Mouse (Mus musculus) heart, adult 2 months (tissue): ENCODE data around the gene Secisbp2l.

Experiments
- CTCF ChIP-seq: fragments of 200-600 bp; IDR thresholded peaks from 2 replicates; pipeline ENCODE4 v1.8.1; 2022; ENCODE audit warnings: antibody characterized with exemption, mild to moderate bottlenecking, moderate library complexity
- EP300 ChIP-seq: fragments of 200-500 bp; IDR thresholded peaks from 2 replicates; pipeline ENCODE4 v1.6.1; 2011; ENCODE audit warnings: low read depth, low read length, control low read depth; ENCODE audit not compliant: insufficient read depth
- POLR2A ChIP-seq: fragments of 200-500 bp; IDR thresholded peaks from 2 replicates; pipeline ENCODE4 v1.6.1; 2011; ENCODE audit warnings: mild to moderate bottlenecking, low read depth, low read length, control low read depth; ENCODE audit not compliant: insufficient read depth

- TF ChIP-seq CTCF (no peak), POLR2A (no peak), EP300 (no peak)
These were observed 9.6 kb upstream of the Secisbp2l start for GRCm38 (mm10) chr2:125792144-125792878.
